Mouse (Mus musculus) CH12.LX (cell line): ENCODE data around the gene Aebp2. TPM values are rescaled to one million over a fixed set of nuclear protein-coding genes. Genes with fewer than 3 reads are reported as not detected.

Experiments used
- DNase-seq: peaks from one replicate; pipeline ENCODE4 v3.0.0-alpha.2; 2013; ENCODE audit errors: extremely low read depth
- H3K27ac ChIP-seq: 2 replicates; pipeline ENCODE4 v1.5.1; 2012; ENCODE audit warnings: low read depth, mild to moderate bottlenecking, control low read depth, moderate library complexity; ENCODE audit not compliant: insufficient read depth
- H3K27me3 ChIP-seq: replicated peaks from 2 replicates; pipeline ENCODE3; 2012; ENCODE audit warnings: inconsistent platforms
- H3K36me3 ChIP-seq, 2 experiments: replicated peaks in 1 of 2; 2 replicates each; pipeline versions ENCODE3 to v1.6.1; 2012; ENCODE audit warnings: inconsistent platforms in 1 of 2, low read length in 1 of 2, mild to moderate bottlenecking in 1 of 2, mixed read lengths in 1 of 2, moderate library complexity in 1 of 2; ENCODE audit not compliant: control insufficient read depth in 1 of 2, insufficient read depth in 1 of 2
- H3K4me1 ChIP-seq, 2 experiments: 2 replicates each; pipeline ENCODE4 v1.6.1; 2012; ENCODE audit warnings: inconsistent platforms in 1 of 2, moderate library complexity in 1 of 2; ENCODE audit not compliant: insufficient read depth in 2 of 2, control insufficient read depth in 1 of 2
- H3K4me2 ChIP-seq: 2 replicates; pipeline ENCODE4 v1.6.1; 2012; ENCODE audit warnings: low read depth, mild to moderate bottlenecking, control low read depth; ENCODE audit not compliant: poor library complexity, insufficient read depth, severe bottlenecking
- H3K4me3 ChIP-seq, 3 experiments: fragments of 150-350 bp in 1 of 3; sonication (generic) in 1 of 3; replicated peaks in 1 of 3; 2 replicates each; pipeline versions ENCODE3 to v1.5.1; 2011 to 2012; ENCODE audit warnings: low read depth in 2 of 3, low read length in 2 of 3, mild to moderate bottlenecking in 2 of 3, moderate library complexity in 2 of 3, control low read depth in 1 of 3, improper control_type of control experiment in 1 of 3, inconsistent platforms in 1 of 3, mixed read lengths in 1 of 3; ENCODE audit not compliant: poor library complexity in 1 of 3
- H3K79me2 ChIP-seq: replicated peaks from 2 replicates; pipeline ENCODE4 v1.6.1; 2012; ENCODE audit warnings: mild to moderate bottlenecking, moderate library complexity; ENCODE audit not compliant: control insufficient read depth, poor library complexity, insufficient read depth, severe bottlenecking; ENCODE audit errors: extremely low read depth
- H3K9ac ChIP-seq: 2 replicates; pipeline ENCODE4 v1.6.1; 2012; ENCODE audit warnings: low read depth, mild to moderate bottlenecking, control low read depth, moderate library complexity; ENCODE audit not compliant: insufficient read depth
- H3K9me3 ChIP-seq: replicated peaks from 2 replicates; pipeline ENCODE3; 2012; ENCODE audit warnings: low read length, inconsistent platforms, mixed read lengths
- BHLHE40 ChIP-seq: IDR thresholded peaks from 2 replicates; pipeline ENCODE4 v1.6.1; 2011; ENCODE audit warnings: mild to moderate bottlenecking, low read depth, low read length, improper control_type of control experiment
- CHD1 ChIP-seq: IDR thresholded peaks from 2 replicates; pipeline ENCODE4 v1.6.1; 2012; ENCODE audit warnings: low read depth, low read length, improper control_type of control experiment, inconsistent platforms
- CHD2 ChIP-seq: IDR thresholded peaks from 2 replicates; pipeline ENCODE4 v1.6.1; 2011; ENCODE audit warnings: low read length, improper control_type of control experiment
- CTCF ChIP-seq, 2 experiments: IDR thresholded peaks in 1 of 2; conservative IDR thresholded peaks in 1 of 2; 2 replicates each; pipeline ENCODE4 v1.5.1; 2011 to 2012; ENCODE audit warnings: low read depth in 2 of 2, low read length in 2 of 2, improper control_type of control experiment in 1 of 2, inconsistent platforms in 1 of 2, mild to moderate bottlenecking in 1 of 2, moderate library complexity in 1 of 2
- E2F4 ChIP-seq: IDR thresholded peaks from 2 replicates; pipeline ENCODE4 v1.6.1; 2011; ENCODE audit warnings: low read depth, low read length, improper control_type of control experiment; ENCODE audit not compliant: insufficient replicate concordance
- ELF1 ChIP-seq: IDR thresholded peaks from 2 replicates; pipeline ENCODE4 v1.6.1; 2014; ENCODE audit warnings: low read depth, mild to moderate bottlenecking, inconsistent platforms, low read length, improper control_type of control experiment
- EP300 ChIP-seq: IDR thresholded peaks from 2 replicates; pipeline ENCODE4 v1.6.1; 2011; ENCODE audit warnings: low read length, improper control_type of control experiment
- ETS1 ChIP-seq: conservative IDR thresholded peaks from 2 replicates; pipeline ENCODE4 v1.6.1; 2012; ENCODE audit warnings: low read depth, mild to moderate bottlenecking, inconsistent platforms, low read length, improper control_type of control experiment, moderate library complexity
- GABPA ChIP-seq: IDR thresholded peaks from 2 replicates; pipeline ENCODE4 v1.6.1; 2012; ENCODE audit warnings: low read depth, low read length, improper control_type of control experiment, inconsistent platforms; ENCODE audit not compliant: insufficient replicate concordance
- HCFC1 ChIP-seq: IDR thresholded peaks from 2 replicates; pipeline ENCODE4 v1.6.1; 2012; ENCODE audit warnings: low read depth, mild to moderate bottlenecking, inconsistent platforms, low read length, improper control_type of control experiment
- IRF4 ChIP-seq: IDR thresholded peaks from 2 replicates; pipeline ENCODE4 v1.6.1; 2014; ENCODE audit warnings: low read depth, mild to moderate bottlenecking, inconsistent platforms, low read length, improper control_type of control experiment
- JUN ChIP-seq: IDR thresholded peaks from 2 replicates; pipeline ENCODE4 v1.6.1; 2011; ENCODE audit warnings: low read depth, mild to moderate bottlenecking, low read length, improper control_type of control experiment, moderate library complexity; ENCODE audit not compliant: insufficient read depth
- JUND ChIP-seq: conservative IDR thresholded peaks from 2 replicates; pipeline ENCODE4 v1.6.1; 2011; ENCODE audit warnings: low read depth, low read length, improper control_type of control experiment
- KAT2A ChIP-seq: IDR thresholded peaks from 2 replicates; pipeline ENCODE4 v1.6.1; 2012; ENCODE audit warnings: low read length, improper control_type of control experiment, inconsistent platforms; ENCODE audit not compliant: insufficient replicate concordance
- MAX ChIP-seq: IDR thresholded peaks from 2 replicates; pipeline ENCODE4 v1.6.1; 2011; ENCODE audit warnings: low read length, improper control_type of control experiment
- MAZ ChIP-seq: IDR thresholded peaks from 2 replicates; pipeline ENCODE4 v1.6.1; 2012; ENCODE audit warnings: low read depth, mild to moderate bottlenecking, inconsistent platforms, low read length, improper control_type of control experiment, moderate library complexity
- MEF2A ChIP-seq: IDR thresholded peaks from 2 replicates; pipeline ENCODE4 v1.6.1; 2014; ENCODE audit warnings: low read depth, mild to moderate bottlenecking, inconsistent platforms, low read length, improper control_type of control experiment, borderline replicate concordance
- MXI1 ChIP-seq: IDR thresholded peaks from 2 replicates; pipeline ENCODE4 v1.6.1; 2011; ENCODE audit warnings: mild to moderate bottlenecking, low read depth, low read length, improper control_type of control experiment
- NELFE ChIP-seq: IDR thresholded peaks from 2 replicates; pipeline ENCODE4 v1.6.1; 2011; ENCODE audit warnings: low read depth, low read length, improper control_type of control experiment
- NRF1 ChIP-seq: IDR thresholded peaks from 2 replicates; pipeline ENCODE4 v1.6.1; 2014; ENCODE audit warnings: low read depth, mild to moderate bottlenecking, inconsistent platforms, low read length, improper control_type of control experiment, moderate library complexity
- PAX5 ChIP-seq: IDR thresholded peaks from 2 replicates; pipeline ENCODE4 v1.6.1; 2012; ENCODE audit warnings: low read length, inconsistent platforms, mixed read lengths
- POLR2AphosphoS2 ChIP-seq: IDR thresholded peaks from 2 replicates; pipeline ENCODE4 v1.6.1; 2011; ENCODE audit warnings: low read depth, low read length, improper control_type of control experiment
- RAD21 ChIP-seq: IDR thresholded peaks from 2 replicates; pipeline ENCODE4 v1.6.1; 2011; ENCODE audit warnings: low read depth, mild to moderate bottlenecking, low read length, improper control_type of control experiment, moderate library complexity
- RCOR1 ChIP-seq: conservative IDR thresholded peaks from 2 replicates; pipeline ENCODE4 v1.6.1; 2012; ENCODE audit warnings: low read depth, mild to moderate bottlenecking, inconsistent platforms, low read length, improper control_type of control experiment
- SIN3A ChIP-seq: IDR thresholded peaks from 2 replicates; pipeline ENCODE4 v1.6.1; 2012; ENCODE audit warnings: low read length, improper control_type of control experiment, inconsistent platforms
- SMC3 ChIP-seq: IDR thresholded peaks from 2 replicates; pipeline ENCODE4 v1.6.1; 2011; ENCODE audit warnings: low read depth, low read length, improper control_type of control experiment
- TBP ChIP-seq: conservative IDR thresholded peaks from 2 replicates; pipeline ENCODE4 v1.6.1; 2011; ENCODE audit warnings: low read depth, low read length, improper control_type of control experiment
- TCF12 ChIP-seq: IDR thresholded peaks from 2 replicates; pipeline ENCODE4 v1.6.1; 2014; ENCODE audit warnings: low read depth, mild to moderate bottlenecking, inconsistent platforms, low read length, improper control_type of control experiment
- USF1 ChIP-seq: IDR thresholded peaks from 2 replicates; pipeline ENCODE4 v1.6.1; 2014; ENCODE audit warnings: low read depth, mild to moderate bottlenecking, inconsistent platforms, low read length, improper control_type of control experiment
- USF2 ChIP-seq: conservative IDR thresholded peaks from 2 replicates; pipeline ENCODE4 v1.6.1; 2011; ENCODE audit warnings: low read depth, low read length, improper control_type of control experiment
- ZC3H11A ChIP-seq: IDR thresholded peaks from 2 replicates; pipeline ENCODE4 v1.6.1; 2012; ENCODE audit warnings: low read depth, mild to moderate bottlenecking, inconsistent platforms, low read length, improper control_type of control experiment
- ZKSCAN1 ChIP-seq: IDR thresholded peaks from 2 replicates; pipeline ENCODE4 v1.6.1; 2012; ENCODE audit warnings: low read depth, inconsistent platforms, low read length, improper control_type of control experiment, borderline replicate concordance
- ZMIZ1 ChIP-seq: IDR thresholded peaks from 2 replicates; pipeline ENCODE4 v1.6.1; 2012; ENCODE audit warnings: low read depth, mild to moderate bottlenecking, inconsistent platforms, low read length, improper control_type of control experiment
- ZNF384 ChIP-seq: IDR thresholded peaks from 2 replicates; pipeline ENCODE4 v1.6.1; 2012; ENCODE audit warnings: low read depth, low read length, improper control_type of control experiment, inconsistent platforms
- dilution Hi-C: fragments of 300-500 bp; cut with MboI; formaldehyde crosslinking; loops from 2 replicates; pipeline ENCODE4 v1.14.3; 2020; ENCODE audit warnings: low sequenced_read_pairs; ENCODE audit not compliant: extremely low pct_unique_long_range_greater_than_20kb, extremely low pct_ligation_motif_present
- in situ Hi-C: fragments of 300-500 bp; cut with MboI; formaldehyde crosslinking; loops from 3 replicates; pipeline ENCODE4 v1.14.3; 2019; ENCODE audit warnings: low sequenced_read_pairs, low pct_ligation_motif_present, low pct_unique_long_range_greater_than_20kb, mixed read lengths
- polyA plus RNA-seq: library from polyadenylated mRNA; unstranded; fragments of >175 nt; gene quantifications from 2 replicates; pipeline ENCODE4 v1.2.1, GENCODE M21; 2012; ENCODE audit warnings: low read depth; ENCODE audit not compliant: insufficient read length
- total RNA-seq, 2 experiments: library from RNA; depleted of rRNA; stranded (reverse); fragments of 300-350 nt in 1 of 2; fragments of >200 nt in 1 of 2; gene quantifications; 2 replicates each; pipeline ENCODE4 v1.2.3; 2012 to 2014

Aebp2 gene
- total and polyA plus RNA-seq, 3 experiments, result 54.4 to 63.3 (median 59.9) TPM

DNA sequence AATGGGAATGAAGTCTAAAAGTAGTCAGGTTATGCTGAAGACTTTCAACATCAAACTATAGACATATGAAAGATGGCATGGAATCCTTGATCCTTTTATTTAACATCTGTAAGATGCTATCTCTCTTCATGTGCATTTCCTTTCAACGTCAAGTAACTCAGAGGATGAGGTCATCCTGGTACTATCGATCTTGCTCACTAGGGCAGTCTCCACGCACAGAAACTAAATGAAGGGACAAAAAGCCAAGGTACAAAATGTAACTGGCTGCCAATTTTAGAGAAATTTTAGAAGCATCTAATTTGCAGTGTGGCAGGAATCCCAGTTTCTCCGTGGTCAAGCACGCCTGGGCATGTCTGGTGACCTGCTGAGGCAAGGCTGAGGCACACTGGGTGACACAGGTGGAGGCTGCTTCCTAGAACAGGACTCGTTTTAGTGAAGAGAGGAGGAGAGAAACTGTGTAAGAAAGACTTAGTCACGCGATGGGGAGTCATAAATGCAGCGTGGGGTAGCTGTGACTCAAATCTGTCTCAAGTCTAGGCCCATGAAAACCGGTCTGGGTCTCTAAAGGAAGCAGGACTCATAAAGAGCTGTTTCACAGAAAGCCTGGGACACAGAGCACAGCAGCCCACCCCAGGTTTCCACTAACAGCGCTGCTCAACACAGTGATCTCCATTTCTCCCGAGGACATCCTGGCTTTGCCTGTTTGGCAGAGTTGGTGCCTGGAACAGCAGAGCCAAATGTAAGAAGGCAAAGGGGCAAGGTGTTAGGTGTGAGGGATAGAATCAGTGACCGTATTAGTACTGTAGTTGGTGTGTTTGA, 1.7 kb upstream of the Aebp2 start (continued):
- peak; percentile 98 for TF ChIP-seq CHD1
- peak; percentile 91 for TF ChIP-seq EP300
- no peak for TF ChIP-seq USF1
- no peak for TF ChIP-seq MAZ
- TF ChIP-seq RCOR1, result peak; percentile 87
- TF ChIP-seq MXI1, result no peak; the same call in 1 of the 2 replicates
- TF ChIP-seq BHLHE40, result peak; percentile 99
- no peak; the same call in 1 of the 2 replicates for TF ChIP-seq RAD21

DNA sequence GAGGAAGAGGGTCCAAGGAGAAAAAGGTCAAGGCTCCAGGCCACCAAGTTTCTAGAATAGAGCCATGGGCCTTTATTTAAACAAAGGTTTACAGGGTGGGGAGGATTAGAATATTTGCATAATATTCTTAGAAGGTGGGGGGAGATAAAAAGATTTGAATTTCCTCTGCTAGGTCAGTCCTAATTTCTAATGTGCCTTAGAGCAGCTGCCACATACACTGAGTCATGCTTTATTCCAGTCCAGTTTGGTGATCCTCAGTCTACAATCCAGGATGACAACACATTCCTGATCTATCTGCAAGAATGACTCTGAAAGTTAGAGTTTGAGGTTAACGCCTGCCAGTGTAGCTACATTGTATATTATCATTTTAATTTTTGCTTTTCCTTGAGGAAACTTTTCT, 841 bp upstream of the Aebp2 start:
- Histone ChIP-seq H3K9ac (peak overlapping the region; percentile 54), H3K4me3 (peak overlapping the region in 2 of 3 experiments; percentile 17 to 48), H3K9me3 (no peaks in the 10 kb centered on the region), H3K27me3 (no peaks in the 10 kb centered on the region), H3K4me2 (peak overlapping the region; percentile 53), H3K27ac (peak overlapping the region; percentile 100), H3K79me2 (peaks cover 33% of the 10 kb centered on the region), H3K4me1 (peaks cover 22 to 38% of the 10 kb centered on the region in 2 experiments), H3K36me3 (peaks cover 0 to 4% of the 10 kb centered on the region in 2 experiments)
- dilution Hi-C loops (no loop called here), in situ Hi-C loops (no loop called here)
- DNase-seq, result peak; percentile 52
- TF ChIP-seq USF2 (no peak), BHLHE40 (peak; percentile 45), TBP (peak; percentile 87), MXI1 (no peak), POLR2AphosphoS2 (no peak), KAT2A (no peak), CHD1 (peak; percentile 17; the same call in 1 of the 2 replicates), E2F4 (no peak), ZMIZ1 (0 out of 2 replicates have a peak, but pooled peaks have one; percentile 19), SIN3A (0 out of 2 replicates have a peak, but pooled peaks have one; percentile 49), JUND (0 out of 2 replicates have a peak, but pooled peaks have one; percentile 20), ZNF384 (no peak), NELFE (peak; percentile 46; the same call in 1 of the 2 replicates), ELF1 (no peak), JUN (no peak; the same call in 1 of the 2 replicates), CHD2 (no peak), TCF12 (no peak; the same call in 1 of the 2 replicates), EP300 (peak; percentile 67), MEF2A (peak; percentile 13; the same call in 1 of the 2 replicates), ZC3H11A (no peak), MAX (no peak), MAZ (peak; percentile 68; the same call in 1 of the 2 replicates), PAX5 (no peak), ZKSCAN1 (no peak), NRF1 (no peak), SMC3 (no peak), HCFC1 (no peak), GABPA (no peak), IRF4 (no peak), ETS1 (no peak), USF1 (no peak), RAD21 (no peak), CTCF (conservative IDR thresholded peaks at IDR 0.05 in 1 of 2, IDR thresholded peaks at IDR 0.05 in 1 of 2; ENCODE audit: low read depth in 2 of 2, low read length in 2 of 2) (no peak)
